Mouse (Mus musculus) CH12.LX (cell line): Measurements from ENCODE around the gene Cenpb. TPM values are rescaled to one million over a fixed set of nuclear protein-coding genes. Genes with fewer than 3 reads are reported as not detected.

Experiments used
- DNase-seq: peaks from one replicate; pipeline ENCODE4 v3.0.0-alpha.2; 2013; ENCODE audit errors: extremely low read depth
- H3K27ac ChIP-seq: 2 replicates; pipeline ENCODE4 v1.5.1; 2012; ENCODE audit warnings: low read depth, mild to moderate bottlenecking, control low read depth, moderate library complexity; ENCODE audit not compliant: insufficient read depth
- H3K27me3 ChIP-seq: replicated peaks from 2 replicates; pipeline ENCODE3; 2012; ENCODE audit warnings: inconsistent platforms
- H3K36me3 ChIP-seq, 2 experiments: replicated peaks in 1 of 2; 2 replicates each; pipeline versions ENCODE3 to v1.6.1; 2012; ENCODE audit warnings: inconsistent platforms in 1 of 2, low read length in 1 of 2, mild to moderate bottlenecking in 1 of 2, mixed read lengths in 1 of 2, moderate library complexity in 1 of 2; ENCODE audit not compliant: control insufficient read depth in 1 of 2, insufficient read depth in 1 of 2
- H3K4me1 ChIP-seq, 2 experiments: 2 replicates each; pipeline ENCODE4 v1.6.1; 2012; ENCODE audit warnings: inconsistent platforms in 1 of 2, moderate library complexity in 1 of 2; ENCODE audit not compliant: insufficient read depth in 2 of 2, control insufficient read depth in 1 of 2
- H3K4me2 ChIP-seq: 2 replicates; pipeline ENCODE4 v1.6.1; 2012; ENCODE audit warnings: low read depth, mild to moderate bottlenecking, control low read depth; ENCODE audit not compliant: poor library complexity, insufficient read depth, severe bottlenecking
- H3K4me3 ChIP-seq, 3 experiments: fragments of 150-350 bp in 1 of 3; sonication (generic) in 1 of 3; replicated peaks in 1 of 3; 2 replicates each; pipeline versions ENCODE3 to v1.5.1; 2011 to 2012; ENCODE audit warnings: low read depth in 2 of 3, low read length in 2 of 3, mild to moderate bottlenecking in 2 of 3, moderate library complexity in 2 of 3, control low read depth in 1 of 3, improper control_type of control experiment in 1 of 3, inconsistent platforms in 1 of 3, mixed read lengths in 1 of 3; ENCODE audit not compliant: poor library complexity in 1 of 3
- H3K79me2 ChIP-seq: replicated peaks from 2 replicates; pipeline ENCODE4 v1.6.1; 2012; ENCODE audit warnings: mild to moderate bottlenecking, moderate library complexity; ENCODE audit not compliant: control insufficient read depth, poor library complexity, insufficient read depth, severe bottlenecking; ENCODE audit errors: extremely low read depth
- H3K9ac ChIP-seq: 2 replicates; pipeline ENCODE4 v1.6.1; 2012; ENCODE audit warnings: low read depth, mild to moderate bottlenecking, control low read depth, moderate library complexity; ENCODE audit not compliant: insufficient read depth
- H3K9me3 ChIP-seq: replicated peaks from 2 replicates; pipeline ENCODE3; 2012; ENCODE audit warnings: low read length, inconsistent platforms, mixed read lengths
- CTCF ChIP-seq, 2 experiments: IDR thresholded peaks in 1 of 2; conservative IDR thresholded peaks in 1 of 2; 2 replicates each; pipeline ENCODE4 v1.5.1; 2011 to 2012; ENCODE audit warnings: low read depth in 2 of 2, low read length in 2 of 2, improper control_type of control experiment in 1 of 2, inconsistent platforms in 1 of 2, mild to moderate bottlenecking in 1 of 2, moderate library complexity in 1 of 2
- E2F4 ChIP-seq: IDR thresholded peaks from 2 replicates; pipeline ENCODE4 v1.6.1; 2011; ENCODE audit warnings: low read depth, low read length, improper control_type of control experiment; ENCODE audit not compliant: insufficient replicate concordance
- ELF1 ChIP-seq: IDR thresholded peaks from 2 replicates; pipeline ENCODE4 v1.6.1; 2014; ENCODE audit warnings: low read depth, mild to moderate bottlenecking, inconsistent platforms, low read length, improper control_type of control experiment
- ETS1 ChIP-seq: conservative IDR thresholded peaks from 2 replicates; pipeline ENCODE4 v1.6.1; 2012; ENCODE audit warnings: low read depth, mild to moderate bottlenecking, inconsistent platforms, low read length, improper control_type of control experiment, moderate library complexity
- IRF4 ChIP-seq: IDR thresholded peaks from 2 replicates; pipeline ENCODE4 v1.6.1; 2014; ENCODE audit warnings: low read depth, mild to moderate bottlenecking, inconsistent platforms, low read length, improper control_type of control experiment
- JUN ChIP-seq: IDR thresholded peaks from 2 replicates; pipeline ENCODE4 v1.6.1; 2011; ENCODE audit warnings: low read depth, mild to moderate bottlenecking, low read length, improper control_type of control experiment, moderate library complexity; ENCODE audit not compliant: insufficient read depth
- KAT2A ChIP-seq: IDR thresholded peaks from 2 replicates; pipeline ENCODE4 v1.6.1; 2012; ENCODE audit warnings: low read length, improper control_type of control experiment, inconsistent platforms; ENCODE audit not compliant: insufficient replicate concordance
- MAFK ChIP-seq: IDR thresholded peaks from 2 replicates; pipeline ENCODE4 v1.6.1; 2011; ENCODE audit warnings: low read length, improper control_type of control experiment; ENCODE audit not compliant: insufficient replicate concordance
- MAX ChIP-seq: IDR thresholded peaks from 2 replicates; pipeline ENCODE4 v1.6.1; 2011; ENCODE audit warnings: low read length, improper control_type of control experiment
- MAZ ChIP-seq: IDR thresholded peaks from 2 replicates; pipeline ENCODE4 v1.6.1; 2012; ENCODE audit warnings: low read depth, mild to moderate bottlenecking, inconsistent platforms, low read length, improper control_type of control experiment, moderate library complexity
- MYC ChIP-seq: IDR thresholded peaks from 2 replicates; pipeline ENCODE4 v1.6.1; 2011; ENCODE audit warnings: low read depth, mild to moderate bottlenecking, improper control_type of control experiment, low read length
- NELFE ChIP-seq: IDR thresholded peaks from 2 replicates; pipeline ENCODE4 v1.6.1; 2011; ENCODE audit warnings: low read depth, low read length, improper control_type of control experiment
- NRF1 ChIP-seq: IDR thresholded peaks from 2 replicates; pipeline ENCODE4 v1.6.1; 2014; ENCODE audit warnings: low read depth, mild to moderate bottlenecking, inconsistent platforms, low read length, improper control_type of control experiment, moderate library complexity
- PAX5 ChIP-seq: IDR thresholded peaks from 2 replicates; pipeline ENCODE4 v1.6.1; 2012; ENCODE audit warnings: low read length, inconsistent platforms, mixed read lengths
- TCF12 ChIP-seq: IDR thresholded peaks from 2 replicates; pipeline ENCODE4 v1.6.1; 2014; ENCODE audit warnings: low read depth, mild to moderate bottlenecking, inconsistent platforms, low read length, improper control_type of control experiment
- UBTF ChIP-seq: IDR thresholded peaks from 2 replicates; pipeline ENCODE4 v1.6.1; 2012; ENCODE audit warnings: low read depth, mild to moderate bottlenecking, inconsistent platforms, low read length, improper control_type of control experiment, moderate library complexity
- USF1 ChIP-seq: IDR thresholded peaks from 2 replicates; pipeline ENCODE4 v1.6.1; 2014; ENCODE audit warnings: low read depth, mild to moderate bottlenecking, inconsistent platforms, low read length, improper control_type of control experiment
- ZC3H11A ChIP-seq: IDR thresholded peaks from 2 replicates; pipeline ENCODE4 v1.6.1; 2012; ENCODE audit warnings: low read depth, mild to moderate bottlenecking, inconsistent platforms, low read length, improper control_type of control experiment
- ZKSCAN1 ChIP-seq: IDR thresholded peaks from 2 replicates; pipeline ENCODE4 v1.6.1; 2012; ENCODE audit warnings: low read depth, inconsistent platforms, low read length, improper control_type of control experiment, borderline replicate concordance
- dilution Hi-C: fragments of 300-500 bp; cut with MboI; formaldehyde crosslinking; loops from 2 replicates; pipeline ENCODE4 v1.14.3; 2020; ENCODE audit warnings: low sequenced_read_pairs; ENCODE audit not compliant: extremely low pct_unique_long_range_greater_than_20kb, extremely low pct_ligation_motif_present
- in situ Hi-C: fragments of 300-500 bp; cut with MboI; formaldehyde crosslinking; loops from 3 replicates; pipeline ENCODE4 v1.14.3; 2019; ENCODE audit warnings: low sequenced_read_pairs, low pct_ligation_motif_present, low pct_unique_long_range_greater_than_20kb, mixed read lengths
- polyA plus RNA-seq: library from polyadenylated mRNA; unstranded; fragments of >175 nt; gene quantifications from 2 replicates; pipeline ENCODE4 v1.2.1, GENCODE M21; 2012; ENCODE audit warnings: low read depth; ENCODE audit not compliant: insufficient read length
- total RNA-seq, 2 experiments: library from RNA; depleted of rRNA; stranded (reverse); fragments of 300-350 nt in 1 of 2; fragments of >200 nt in 1 of 2; gene quantifications; 2 replicates each; pipeline ENCODE4 v1.2.3; 2012 to 2014

Cenpb gene
- total and polyA plus RNA-seq, 3 experiments, result 18.1 to 26.6 (median 24.4) TPM

DNA sequence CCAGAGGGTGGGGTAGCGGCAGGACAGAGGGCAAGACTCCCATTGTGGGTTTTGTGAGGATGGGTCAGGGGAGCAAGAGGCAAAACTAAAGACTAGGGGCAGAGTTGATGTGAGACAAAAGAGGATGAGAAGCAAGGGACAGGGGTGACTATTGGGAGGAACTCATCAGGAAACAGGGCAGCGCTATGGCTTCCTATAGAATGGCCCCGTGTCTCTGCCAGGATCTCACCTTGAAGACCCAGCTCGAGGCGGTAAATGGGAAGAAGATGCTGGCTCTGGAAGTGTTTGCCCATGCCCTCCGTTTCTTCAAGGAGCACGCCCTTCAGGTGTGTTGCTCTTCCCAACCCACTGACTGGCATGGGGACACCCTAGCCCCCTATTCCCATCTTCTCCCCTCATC lies 41.1 kb downstream of the Cenpb start:
- dilution Hi-C loops, result no loop called here
- no peak overlapping the region for H3K4me3 ChIP-seq
- no peaks in the 10 kb centered on the region for H3K79me2 ChIP-seq
- H3K27ac ChIP-seq, result no peak overlapping the region
- H3K4me2 ChIP-seq, result no peak overlapping the region
- H3K9ac ChIP-seq, result no peak overlapping the region
- TF ChIP-seq MAX (no peak), JUN (no peak), PAX5 (no peak), KAT2A (no peak)
- 0 out of 4 replicates have a peak, but pooled peaks cover 0 to 2% of the 10 kb centered on the region in 2 experiments for H3K4me1 ChIP-seq
- H3K27me3 ChIP-seq, result no peaks in the 10 kb centered on the region
- in situ Hi-C loops, result no loop called here
- no peak for DNase-seq
- no peaks in the 10 kb centered on the region for H3K9me3 ChIP-seq
- H3K36me3 ChIP-seq, result peaks cover under 1 to 46% of the 10 kb centered on the region in 2 experiments

DNA sequence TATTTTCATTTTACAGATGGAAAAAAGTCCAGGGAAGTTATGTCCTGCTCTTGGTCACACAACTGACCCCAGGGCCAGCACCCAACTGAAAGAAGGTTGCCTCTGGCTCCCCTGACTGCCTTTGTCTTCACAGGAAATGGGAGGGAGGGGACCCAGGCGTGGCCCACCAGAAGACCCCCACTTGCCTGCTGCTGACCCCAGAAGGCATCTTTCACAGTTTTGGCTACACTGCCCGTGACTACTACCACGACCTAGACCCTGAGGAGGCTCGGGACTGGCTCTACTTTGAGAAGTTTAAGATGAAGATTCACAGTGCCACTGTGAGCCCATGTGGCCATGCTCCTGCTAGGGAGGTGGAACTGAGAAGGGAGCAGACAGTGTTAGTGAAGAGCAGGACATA lies 41.6 kb downstream of the Cenpb start:
- dilution Hi-C loops (no loop called here), in situ Hi-C loops (no loop called here)
- Histone ChIP-seq H3K4me2 (no peak overlapping the region), H3K9me3 (no peaks in the 10 kb centered on the region), H3K36me3 (peaks cover 0 to 41% of the 10 kb centered on the region in 2 experiments), H3K27ac (no peak overlapping the region), H3K9ac (no peak overlapping the region), H3K27me3 (no peaks in the 10 kb centered on the region), H3K4me1 (0 out of 4 replicates have a peak, but pooled peaks cover 0 to 2% of the 10 kb centered on the region in 2 experiments), H3K79me2 (no peaks in the 10 kb centered on the region), H3K4me3 (no peak overlapping the region)
- no peak for TF ChIP-seq CTCF (conservative IDR thresholded peaks at IDR 0.05 in 1 of 2, IDR thresholded peaks at IDR 0.05 in 1 of 2; ENCODE audit: low read depth in 2 of 2, low read length in 2 of 2)
- TF ChIP-seq MAZ, result no peak
- TF ChIP-seq MAFK, result no peak
- no peak for TF ChIP-seq IRF4
- TF ChIP-seq PAX5, result no peak
- no peak for TF ChIP-seq E2F4
- TF ChIP-seq NELFE, result no peak
- no peak for TF ChIP-seq ZKSCAN1
- TF ChIP-seq ETS1, result no peak
- no peak for TF ChIP-seq TCF12
- no peak for TF ChIP-seq USF1
- TF ChIP-seq MYC, result no peak
- TF ChIP-seq ZC3H11A, result no peak
- no peak for TF ChIP-seq NRF1
- TF ChIP-seq KAT2A, result no peak
- TF ChIP-seq UBTF, result no peak
- TF ChIP-seq ELF1, result no peak
- DNase-seq, result no peak
